Mouse (Mus musculus): ENCODE data around the gene Nav1. TPM values are rescaled to one million over a fixed set of nuclear protein-coding genes. Genes with fewer than 3 reads are reported as not detected.

The Nav1 gene
- polyA plus RNA-seq, 1 experiment from 2014 or later: 1.1 TPM

DNA sequence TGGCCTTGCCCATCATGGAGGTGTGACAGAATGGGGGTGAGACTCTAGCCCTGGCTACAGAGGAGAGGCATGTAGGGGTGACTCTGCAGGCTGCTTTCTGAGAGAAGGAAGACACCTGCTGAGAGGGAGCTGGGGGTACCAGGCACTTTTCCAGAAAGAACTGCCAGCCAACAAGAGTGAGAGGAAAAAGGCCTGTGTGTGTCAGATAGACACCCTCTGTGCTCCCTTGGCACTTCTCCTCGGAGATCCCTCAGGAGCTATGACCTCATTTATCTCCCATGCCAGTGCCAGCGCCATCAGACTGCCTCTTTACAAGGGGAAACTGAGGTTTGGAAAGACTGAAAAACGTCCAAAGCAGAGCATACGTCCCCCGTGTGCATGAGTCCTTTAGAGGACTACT lies 93.6 kb downstream of the Nav1 start:
- Histone ChIP-seq H3K9ac (no peak overlapping the region), H3K9me3 (replicated peaks) (no peaks in the 10 kb centered on the region), H3K36me3 (no peaks in the 10 kb centered on the region), H3K4me3 (replicated peaks) (no peak overlapping the region), H3K27ac (no peak overlapping the region), H3K4me1 (replicated peaks) (peaks cover 51% of the 10 kb centered on the region), H3K27me3 (peaks cover 40% of the 10 kb centered on the region), H3K4me2 (no peak overlapping the region)
- ATAC-seq (ENCODE audit: low read depth): no peak
- 53% methylated on average over 5 of the region's 5 CpGs for WGBS (ENCODE audit: insufficient replicate concordance)
- DNase-seq: no peak

DNA sequence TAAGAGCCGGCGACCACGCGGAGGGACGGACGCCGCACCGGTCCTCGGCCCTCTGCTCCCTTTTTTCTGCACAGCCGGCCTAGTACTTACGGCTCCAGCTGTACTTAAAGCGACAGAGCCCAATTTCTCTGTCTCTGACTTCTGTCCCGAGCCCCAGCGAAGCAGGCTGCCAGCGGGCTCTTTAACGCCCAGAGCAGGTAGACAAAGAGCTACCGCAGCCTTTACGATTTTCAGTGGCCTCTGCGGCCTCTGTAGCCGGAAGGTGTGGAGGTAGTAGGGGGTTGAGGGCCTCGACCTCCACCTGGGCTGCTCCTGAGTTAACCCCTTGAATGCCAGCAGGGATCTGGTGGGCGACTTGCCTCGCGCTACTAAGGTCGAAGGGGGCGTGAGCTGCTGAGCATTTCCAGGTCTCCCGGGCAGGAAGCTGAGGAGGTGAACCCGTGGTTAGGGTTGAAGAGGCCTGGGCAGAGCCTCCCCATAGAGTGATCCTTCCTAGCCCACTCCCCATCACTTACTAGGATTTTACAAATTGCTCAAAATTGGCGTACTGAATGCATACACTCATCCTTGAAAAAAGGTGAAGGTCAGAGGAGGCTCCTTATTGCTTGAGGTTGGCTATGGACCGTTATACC lies 96.6 kb downstream of the Nav1 start:
- peak; percentile 53 for ATAC-seq (ENCODE audit: low read depth)
- H3K27me3 ChIP-seq: peaks cover 41% of the 10 kb centered on the region
- peaks cover 30% of the 10 kb centered on the region for H3K4me1 ChIP-seq (replicated peaks)
- 4% methylated on average over 30 of the region's 30 CpGs for WGBS (ENCODE audit: insufficient replicate concordance)
- no peak overlapping the region for H3K27ac ChIP-seq
- no peaks in the 10 kb centered on the region for H3K9me3 ChIP-seq (replicated peaks)
- no peaks in the 10 kb centered on the region for H3K36me3 ChIP-seq
- H3K4me2 ChIP-seq: peak overlapping the region; percentile 57
- DNase-seq: no peak
- peak overlapping the region; percentile 51 for H3K4me3 ChIP-seq (replicated peaks)
- H3K9ac ChIP-seq: peak overlapping the region; percentile 50; the same call in 1 of the 2 replicates

DNA sequence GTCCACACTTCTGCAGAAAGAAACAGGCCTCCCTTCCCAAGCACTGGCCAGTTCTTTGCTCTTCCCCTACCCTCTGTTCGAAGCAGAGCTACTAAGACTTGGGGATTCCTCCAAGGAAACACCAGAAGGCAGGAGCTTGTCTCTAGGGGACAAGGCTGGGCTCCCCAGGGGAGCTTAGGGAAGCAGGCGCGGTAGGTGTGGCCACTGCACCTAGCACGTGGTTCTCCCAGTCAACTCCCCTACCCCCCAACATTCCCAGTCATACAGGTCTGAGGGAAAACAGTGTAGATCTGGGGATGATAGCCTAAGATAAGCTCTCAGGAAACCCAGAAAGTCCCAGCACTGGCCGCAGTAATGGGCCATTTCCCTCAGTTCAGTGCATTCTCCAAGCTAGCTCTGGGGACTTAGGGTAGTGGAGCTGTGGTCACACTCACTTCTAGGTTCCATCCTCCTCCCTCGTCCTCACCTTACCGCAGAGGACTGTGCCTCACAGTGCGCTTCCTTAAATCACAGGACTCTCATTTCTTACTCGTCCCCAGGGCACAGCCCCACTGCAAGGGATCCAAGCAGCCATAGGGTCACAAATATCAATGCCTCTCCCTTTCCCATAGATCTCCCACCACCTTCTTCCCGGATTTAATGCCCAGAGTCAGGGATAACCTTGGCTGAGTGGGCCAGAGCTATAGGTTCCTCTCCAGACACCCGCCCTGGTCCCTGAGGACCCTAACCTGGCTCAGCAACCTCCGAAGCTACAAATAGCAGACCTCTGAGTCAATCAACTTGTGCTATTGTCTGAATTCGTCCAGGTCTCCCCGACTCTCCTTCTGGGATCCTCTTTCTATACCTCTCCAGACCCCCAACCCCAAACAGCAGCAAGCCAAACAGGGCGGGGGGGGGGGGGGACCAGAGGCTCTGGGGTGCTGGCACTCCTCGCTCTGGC lies 97.7 kb downstream of the Nav1 start:
- Histone ChIP-seq H3K9me3 (replicated peaks) (no peaks in the 10 kb centered on the region), H3K4me2 (peak overlapping the region; percentile 57), H3K9ac (peak overlapping the region; percentile 50; the same call in 1 of the 2 replicates), H3K36me3 (no peaks in the 10 kb centered on the region), H3K27ac (no peak overlapping the region), H3K27me3 (peaks cover 41% of the 10 kb centered on the region), H3K4me3 (replicated peaks) (peak overlapping the region; percentile 51), H3K4me1 (replicated peaks) (peaks cover 19% of the 10 kb centered on the region)
- DNase-seq (no peak), ATAC-seq (ENCODE audit: low read depth) (no peak)
- 18% methylated on average over 16 of the region's 16 CpGs for WGBS (ENCODE audit: insufficient replicate concordance)

DNA sequence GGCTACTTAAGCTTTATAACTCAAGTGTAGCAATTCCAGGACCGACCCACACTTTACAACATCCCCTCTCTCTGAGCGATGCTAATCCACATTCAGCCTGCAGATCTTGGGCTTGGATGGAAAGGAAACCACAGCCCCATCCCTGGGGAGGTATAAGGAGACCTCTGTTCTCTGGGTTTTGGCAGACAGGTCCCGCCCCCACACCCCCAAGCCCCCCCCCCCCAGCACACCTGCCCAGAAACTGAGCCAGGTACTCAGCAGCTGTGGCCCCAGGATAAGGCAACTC lies 98.8 kb downstream of the Nav1 start:
- Histone ChIP-seq H3K9me3 (replicated peaks) (no peaks in the 10 kb centered on the region), H3K27ac (no peak overlapping the region), H3K36me3 (no peaks in the 10 kb centered on the region), H3K4me2 (no peak overlapping the region), H3K4me1 (replicated peaks) (peaks cover 15% of the 10 kb centered on the region), H3K9ac (no peak overlapping the region), H3K27me3 (peaks cover 41% of the 10 kb centered on the region), H3K4me3 (replicated peaks) (no peak overlapping the region)
- ATAC-seq (ENCODE audit: low read depth) (no peak), DNase-seq (no peak)
- 54% methylated on average over 3 of the region's 3 CpGs for WGBS (ENCODE audit: insufficient replicate concordance)

DNA sequence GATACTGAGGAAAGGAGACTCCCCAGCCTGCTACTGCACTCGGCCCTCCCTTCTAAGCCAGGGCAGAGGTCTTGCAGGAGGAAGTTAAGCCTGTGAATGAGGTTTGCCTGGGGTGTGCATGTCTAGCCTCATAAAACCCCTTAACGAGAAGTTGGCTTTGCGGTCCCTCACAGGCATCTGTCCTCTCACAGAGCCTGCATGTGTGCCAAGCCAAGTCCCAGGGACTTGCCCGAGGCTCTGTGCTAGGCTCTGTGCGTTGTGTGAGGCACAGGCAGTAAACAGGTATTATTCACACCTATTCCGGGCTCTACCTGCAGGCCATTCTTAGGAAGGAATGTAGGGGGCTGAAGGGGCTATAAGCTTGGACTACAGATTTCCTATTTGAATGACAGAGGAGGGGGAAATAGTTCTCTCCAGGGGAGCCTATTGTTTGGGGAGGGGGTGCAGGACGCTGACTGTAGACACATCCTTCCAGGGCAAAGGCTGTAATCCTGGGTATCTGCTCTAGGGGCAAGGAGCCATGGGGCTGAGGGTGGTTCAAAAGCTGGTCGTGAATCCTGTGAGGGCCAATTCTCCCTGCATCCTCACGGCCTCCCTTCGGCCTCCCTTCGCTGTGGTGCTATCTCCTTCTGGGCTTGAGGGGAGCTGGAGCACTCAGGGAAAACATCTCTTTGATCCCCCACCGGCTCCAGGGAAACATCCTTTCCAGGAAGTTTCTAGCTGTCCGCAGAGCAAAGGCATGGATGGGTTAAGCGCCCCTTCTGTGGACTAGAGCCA lies 99.3 kb downstream of the Nav1 start:
- no peak overlapping the region for H3K9ac ChIP-seq
- H3K4me3 ChIP-seq (replicated peaks): no peak overlapping the region
- no peak for DNase-seq
- peaks cover 14% of the 10 kb centered on the region for H3K4me1 ChIP-seq (replicated peaks)
- no peaks in the 10 kb centered on the region for H3K36me3 ChIP-seq
- no peak overlapping the region for H3K4me2 ChIP-seq
- no peak for ATAC-seq (ENCODE audit: low read depth)
- peaks cover 41% of the 10 kb centered on the region for H3K27me3 ChIP-seq
- no peaks in the 10 kb centered on the region for H3K9me3 ChIP-seq (replicated peaks)
- no peak overlapping the region for H3K27ac ChIP-seq
- 53% methylated on average over 14 of the region's 14 CpGs for WGBS (ENCODE audit: insufficient replicate concordance)

DNA sequence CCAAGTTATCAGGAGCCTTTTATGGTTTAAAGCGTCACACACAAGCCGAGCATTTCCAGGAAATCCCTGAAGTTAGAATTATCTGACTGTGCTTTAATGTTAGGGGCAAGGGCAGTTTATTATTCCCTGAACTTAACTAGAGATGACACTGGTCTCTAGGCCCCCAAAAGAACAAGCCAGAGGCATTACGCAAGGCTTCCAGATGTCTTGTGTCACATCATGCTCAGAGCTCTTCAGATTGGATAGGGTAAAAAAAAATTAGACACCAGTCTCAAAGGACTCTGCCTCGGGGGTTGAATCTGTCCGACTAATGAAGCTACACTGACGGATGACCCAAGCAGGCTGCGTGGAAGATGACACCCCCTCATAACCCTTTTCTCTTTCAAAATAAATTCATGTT lies 101.6 kb downstream of the Nav1 start:
- ATAC-seq (ENCODE audit: low read depth) (no peak), DNase-seq (no peak)
- no peak overlapping the region for H3K9ac ChIP-seq
- no peaks in the 10 kb centered on the region for H3K9me3 ChIP-seq (replicated peaks)
- H3K27me3 ChIP-seq: peaks cover 22% of the 10 kb centered on the region
- 64% methylated on average over 7 of the region's 7 CpGs for WGBS (ENCODE audit: insufficient replicate concordance)
- no peaks in the 10 kb centered on the region for H3K36me3 ChIP-seq
- peaks cover 6% of the 10 kb centered on the region for H3K4me1 ChIP-seq (replicated peaks)
- H3K4me2 ChIP-seq: no peak overlapping the region
- H3K4me3 ChIP-seq (replicated peaks): no peak overlapping the region
- H3K27ac ChIP-seq: no peak overlapping the region

DNA sequence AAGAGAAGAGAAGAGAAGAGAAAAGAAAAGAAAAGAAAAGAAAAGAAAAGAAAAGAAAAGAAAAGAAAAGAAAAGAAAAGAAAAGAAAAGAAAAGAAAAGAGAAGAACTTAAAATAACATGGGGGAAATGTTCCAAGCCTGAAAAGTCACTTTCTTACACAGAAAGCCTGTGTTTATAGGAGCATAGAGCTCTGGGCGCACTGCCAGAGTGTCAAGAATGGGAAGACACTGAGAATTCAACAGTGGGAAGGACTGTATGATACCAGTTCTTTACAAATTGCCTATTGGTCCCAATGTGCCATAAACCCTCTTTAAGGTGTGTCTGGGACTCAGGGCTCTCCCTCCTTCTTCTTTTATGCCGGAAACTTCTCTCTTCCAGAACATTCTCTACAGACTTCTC lies 103.7 kb downstream of the Nav1 start:
- no peak overlapping the region for H3K4me2 ChIP-seq
- no peaks in the 10 kb centered on the region for H3K36me3 ChIP-seq
- WGBS (ENCODE audit: insufficient replicate concordance): 55% methylated on average over 2 of the region's 2 CpGs
- H3K9ac ChIP-seq: no peak overlapping the region
- no peak overlapping the region for H3K27ac ChIP-seq
- no peaks in the 10 kb centered on the region for H3K9me3 ChIP-seq (replicated peaks)
- H3K4me1 ChIP-seq (replicated peaks): no peaks in the 10 kb centered on the region
- ATAC-seq (ENCODE audit: low read depth) (no peak), DNase-seq (no peak)
- H3K4me3 ChIP-seq (replicated peaks): no peak overlapping the region
- H3K27me3 ChIP-seq: peaks cover 1% of the 10 kb centered on the region; the same call in 1 of the 2 replicates

DNA sequence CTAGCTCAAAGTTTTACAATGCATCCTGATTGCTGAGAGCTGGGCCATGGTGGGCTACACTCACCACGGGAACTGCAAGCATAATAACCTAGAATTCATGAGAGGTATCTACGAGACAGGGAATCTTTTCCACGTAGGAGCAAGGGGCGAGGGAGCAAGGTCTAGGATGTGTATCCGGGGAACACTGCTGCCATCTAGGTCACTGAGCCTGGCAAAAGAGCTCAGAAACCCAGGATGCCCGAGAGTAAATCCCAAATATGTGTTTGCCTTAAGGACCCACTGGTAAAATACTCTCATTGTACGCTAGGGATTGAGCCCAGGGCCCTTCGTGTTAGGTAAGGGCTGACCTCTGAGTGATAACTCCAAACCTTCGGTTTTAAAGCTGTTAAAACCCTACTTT lies 104.3 kb downstream of the Nav1 start:
- WGBS (ENCODE audit: insufficient replicate concordance): 74% methylated on average over 9 of the region's 9 CpGs
- DNase-seq (no peak), ATAC-seq (ENCODE audit: low read depth) (no peak)
- Histone ChIP-seq H3K4me2 (no peak overlapping the region), H3K27me3 (no peaks in the 10 kb centered on the region), H3K4me3 (replicated peaks) (no peak overlapping the region), H3K4me1 (replicated peaks) (no peaks in the 10 kb centered on the region), H3K27ac (no peak overlapping the region), H3K9ac (no peak overlapping the region), H3K36me3 (no peaks in the 10 kb centered on the region), H3K9me3 (replicated peaks) (no peaks in the 10 kb centered on the region)

DNA sequence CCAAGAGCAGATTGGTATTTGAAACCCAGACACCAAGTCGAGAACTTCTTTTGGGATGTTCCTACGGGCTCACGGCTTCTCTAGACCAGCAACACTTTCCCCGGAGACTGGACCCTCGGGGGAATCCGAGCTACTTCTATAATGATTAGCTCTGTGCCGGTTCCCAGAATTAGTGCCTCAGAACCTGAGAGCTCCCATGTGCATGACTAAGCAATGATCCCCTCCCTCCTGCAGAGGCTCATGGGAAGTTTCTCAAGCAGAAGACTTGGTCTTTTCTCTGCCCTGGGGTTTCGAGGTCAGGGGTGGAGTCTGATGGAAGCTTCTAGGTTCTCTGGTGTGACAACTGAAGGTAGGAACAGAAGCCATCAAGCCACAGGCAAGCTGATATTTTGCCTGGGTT lies 105.0 kb downstream of the Nav1 start:
- Histone ChIP-seq H3K27me3 (no peaks in the 10 kb centered on the region), H3K9me3 (replicated peaks) (no peaks in the 10 kb centered on the region), H3K4me1 (replicated peaks) (no peaks in the 10 kb centered on the region), H3K4me3 (replicated peaks) (no peak overlapping the region), H3K27ac (no peak overlapping the region), H3K9ac (no peak overlapping the region), H3K4me2 (no peak overlapping the region), H3K36me3 (no peaks in the 10 kb centered on the region)
- DNase-seq (no peak), ATAC-seq (ENCODE audit: low read depth) (no peak)
- WGBS (ENCODE audit: insufficient replicate concordance): 66% methylated on average over 8 of the region's 8 CpGs

DNA sequence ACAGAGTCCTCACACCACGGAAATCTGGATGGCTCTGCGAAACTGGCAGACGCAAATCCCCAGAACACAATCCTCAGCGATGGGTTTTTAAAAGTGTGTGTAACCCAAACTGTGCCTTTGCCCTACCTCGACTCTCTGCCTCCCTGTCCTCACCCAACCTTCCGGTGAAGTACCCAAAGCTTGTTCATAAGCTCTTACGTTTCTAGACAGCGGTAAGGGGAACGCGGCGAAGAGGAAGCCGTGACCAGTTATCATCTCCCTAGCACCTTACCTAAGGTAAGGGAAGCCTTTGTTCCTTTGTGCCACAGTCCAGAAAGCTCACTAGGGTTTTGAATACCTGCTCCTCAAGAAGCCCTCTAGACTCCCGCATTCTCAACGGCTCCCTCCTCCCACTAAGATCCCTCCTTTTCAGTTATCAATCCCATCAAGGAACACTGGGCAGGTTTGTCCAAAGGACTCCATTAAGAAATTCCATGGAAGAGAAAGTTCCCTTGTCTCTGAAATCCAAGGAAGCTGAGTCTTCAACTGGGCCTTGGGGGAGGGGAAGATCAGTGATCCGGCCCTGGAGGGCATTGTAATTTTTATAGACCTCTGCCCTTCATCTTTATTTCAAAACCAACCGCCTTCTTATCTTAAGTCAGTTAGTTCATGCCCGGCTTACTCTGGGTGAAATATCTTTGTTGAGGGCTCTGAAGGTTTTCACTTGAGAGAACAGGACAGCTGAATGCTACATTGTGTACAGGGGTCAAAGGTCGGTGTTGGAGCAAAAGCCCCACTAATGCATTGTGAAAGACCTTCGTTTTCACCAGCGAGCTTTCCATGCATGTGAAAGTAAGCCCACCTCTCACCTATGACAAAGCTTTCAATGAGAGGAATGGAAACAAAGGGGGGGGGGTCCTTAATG lies 108.4 kb downstream of the Nav1 start:
- WGBS (ENCODE audit: insufficient replicate concordance): 65% methylated on average over 20 of the region's 20 CpGs
- ATAC-seq (ENCODE audit: low read depth): no peak
- no peak overlapping the region for H3K9ac ChIP-seq

DNA sequence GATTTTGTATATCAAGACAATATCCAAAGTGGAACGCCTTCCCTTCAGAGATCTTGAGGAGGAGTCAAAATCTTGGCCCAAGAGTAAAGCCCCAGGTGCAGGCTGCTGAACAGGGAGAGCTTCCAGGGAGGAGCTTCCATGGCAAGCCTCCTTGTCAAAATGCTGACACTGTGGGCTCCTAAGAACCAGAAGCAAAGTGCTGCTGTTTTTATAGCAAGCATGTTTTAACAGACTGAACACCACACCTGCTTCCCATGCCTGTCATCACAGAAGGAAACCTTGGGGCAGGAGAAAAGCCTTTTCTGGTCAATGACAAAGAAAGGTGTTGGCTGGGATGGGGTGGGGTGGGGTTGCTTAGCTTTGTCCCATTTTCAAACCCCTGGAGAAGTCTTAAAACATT lies 112.0 kb downstream of the Nav1 start:
- Histone ChIP-seq H3K36me3 (no peaks in the 10 kb centered on the region), H3K4me1 (replicated peaks) (no peaks in the 10 kb centered on the region), H3K27me3 (no peaks in the 10 kb centered on the region), H3K27ac (no peak overlapping the region), H3K4me2 (no peak overlapping the region), H3K9ac (no peak overlapping the region), H3K4me3 (replicated peaks) (no peak overlapping the region), H3K9me3 (replicated peaks) (no peaks in the 10 kb centered on the region)
- ATAC-seq (ENCODE audit: low read depth): no peak
- no peak for DNase-seq
- 62% methylated on average over 1 of the region's 1 CpGs for WGBS (ENCODE audit: insufficient replicate concordance)

More for the DNA sequence above, 108.4 kb downstream of the Nav1 start:
- Histone ChIP-seq H3K9me3 (replicated peaks) (no peaks in the 10 kb centered on the region), H3K4me1 (replicated peaks) (no peaks in the 10 kb centered on the region), H3K4me2 (no peak overlapping the region), H3K36me3 (no peaks in the 10 kb centered on the region), H3K27ac (no peak overlapping the region), H3K4me3 (replicated peaks) (no peak overlapping the region), H3K27me3 (no peaks in the 10 kb centered on the region)
- no peak for DNase-seq

Data from liver, embryonic 13.5 days (tissue).